In genomic region chr6:136543164-136543563, GRCm38 (mm10) we compare ENCODE assay signal across 8 mouse cellular contexts. TPM values are rescaled to one million over a fixed set of nuclear protein-coding genes. Genes with fewer than 3 reads are reported as not detected.
DNase-seq lines count a peak whose midpoint lies in the region; ATAC-seq and TF ChIP-seq lines count a peak whose summit lies in the region.

No protein-coding gene starts in this region.

- peak; percentile 75 for ATAC-seq in intestine, postnatal 0 days
- peak; percentile 74 for ATAC-seq in liver, embryonic 13.5 days (ENCODE audit: low read depth)
- ATAC-seq in midbrain, postnatal 0 days (ENCODE audit: low FRiP score), result peak; percentile 86

- no peaks in the 10 kb centered on the region for H3K27me3 ChIP-seq in intestine, postnatal 0 days (replicated peaks; ENCODE audit: control insufficient read depth, insufficient read depth, low read length)
- no peaks in the 10 kb centered on the region for H3K27me3 ChIP-seq in liver, embryonic 13.5 days
- no peaks in the 10 kb centered on the region for H3K27me3 ChIP-seq in midbrain, postnatal 0 days (ENCODE audit: insufficient read depth, low read length)

- 13% methylated on average over 6 of the region's 6 CpGs for WGBS in intestine, postnatal 0 days
- 11% methylated on average over 6 of the region's 6 CpGs for WGBS in liver, embryonic 13.5 days (ENCODE audit: insufficient replicate concordance)
- WGBS in midbrain, postnatal 0 days, result 6% methylated on average over 6 of the region's 6 CpGs

- no peaks in the 10 kb centered on the region for H3K9me3 ChIP-seq in intestine, postnatal 0 days (ENCODE audit: control insufficient read depth)
- H3K9me3 ChIP-seq in liver, embryonic 13.5 days (replicated peaks), result no peaks in the 10 kb centered on the region
- no peaks in the 10 kb centered on the region for H3K9me3 ChIP-seq in midbrain, postnatal 0 days (ENCODE audit: low read length)

- H3K4me2 ChIP-seq in intestine, postnatal 0 days (replicated peaks; ENCODE audit: low read depth), result no peak overlapping the region; the same call in 1 of the 2 replicates
- peak overlapping the region; percentile 11 for H3K4me2 ChIP-seq in liver, embryonic 13.5 days
- H3K4me2 ChIP-seq in midbrain, postnatal 0 days (ENCODE audit: low read depth, low read length, poor library complexity, severe bottlenecking), result peak overlapping the region; percentile 26

- no peaks in the 10 kb centered on the region for H3K36me3 ChIP-seq in intestine, postnatal 0 days (ENCODE audit: control insufficient read depth, insufficient read depth)
- H3K36me3 ChIP-seq in liver, embryonic 13.5 days, result peaks cover 12% of the 10 kb centered on the region
- no peaks in the 10 kb centered on the region for H3K36me3 ChIP-seq in midbrain, postnatal 0 days (ENCODE audit: insufficient read depth, low read length)

- H3K4me3 ChIP-seq in intestine, postnatal 0 days (ENCODE audit: low read depth, low read length), result no peak overlapping the region
- no peak overlapping the region for H3K4me3 ChIP-seq in liver, embryonic 13.5 days (replicated peaks)
- no peak overlapping the region for H3K4me3 ChIP-seq in midbrain, postnatal 0 days (ENCODE audit: low read depth, low read length)

- TF ChIP-seq CTCF in intestine, postnatal 0 days (IDR thresholded peaks at IDR 0.05; ENCODE audit: low read depth), result peak; percentile 23; the same call in 1 of the 2 replicates
- 0 out of 2 replicates have a peak, but pooled peaks have one; percentile 19 for TF ChIP-seq CTCF in midbrain, postnatal 0 days (IDR thresholded peaks at IDR 0.05)

- H3K4me1 ChIP-seq in intestine, postnatal 0 days (replicated peaks; ENCODE audit: control insufficient read depth, insufficient read depth, low read length), result 0 out of 2 replicates have a peak, but pooled peaks cover 4% of the 10 kb centered on the region
- H3K4me1 ChIP-seq in liver, embryonic 13.5 days (replicated peaks), result peaks cover 46% of the 10 kb centered on the region
- H3K4me1 ChIP-seq in midbrain, postnatal 0 days (ENCODE audit: insufficient read depth, low read length), result peaks cover 9% of the 10 kb centered on the region; the same call in 1 of the 2 replicates

- H3K27ac ChIP-seq in intestine, postnatal 0 days (ENCODE audit: low read depth, low read length), result no peak overlapping the region
- peak overlapping the region; percentile 60; the same call in 1 of the 2 replicates for H3K27ac ChIP-seq in liver, embryonic 13.5 days
- H3K27ac ChIP-seq in midbrain, postnatal 0 days (ENCODE audit: low read depth, low read length), result peak overlapping the region; percentile 58

- peak; percentile 46 for DNase-seq in urinary bladder, postnatal 14 days (ENCODE audit: low spot score)
- DNase-seq in urinary bladder, postnatal 10 days (ENCODE audit: low spot score), result no peak
- peak; percentile 86 for DNase-seq in embryo, embryonic 10.5 days (ENCODE audit: low spot score)
- DNase-seq in heart, adult 18-20 months, result peak; percentile 85 to 89
- no peak for DNase-seq in liver, embryonic 13.5 days
- DNase-seq in midbrain, postnatal 0 days (ENCODE audit: low spot score), result peak; percentile 87
- DNase-seq in spleen, adult 18-20 months, result no peak

- H3K9ac ChIP-seq in intestine, postnatal 0 days (ENCODE audit: low read depth, low read length), result no peak overlapping the region
- 0 out of 2 replicates have a peak overlapping the region, but pooled peaks have one; percentile 35 for H3K9ac ChIP-seq in liver, embryonic 13.5 days
- no peak overlapping the region for H3K9ac ChIP-seq in midbrain, postnatal 0 days (replicated peaks; ENCODE audit: low read length, poor library complexity, severe bottlenecking)

RNA-seq across cellular contexts. Expression of gene Atf7ip, which starts 37.2 kb away (rescaled TPM):
- total RNA-seq in heart, adult 18-20 months (2021), result 10 to 100 TPM; 59.7 to 88.7 TPM
- polyA plus RNA-seq in intestine, postnatal 0 days (2015; fragmentation: Nextera tagmentation; extraction: Ambion mirVana), result 8.6 and 9.4 TPM in 2 replicates
- 12.5 and 16.6 TPM in 2 replicates for polyA plus RNA-seq in liver, embryonic 13.5 days (2015; fragmentation: Nextera tagmentation; extraction: Ambion mirVana)
- 43.1 and 55.2 TPM in 2 replicates for total RNA-seq in midbrain, postnatal 0 days (2014; rRNA removed)
- 18.9 and 28.7 TPM in 2 replicates for polyA plus RNA-seq in midbrain, postnatal 0 days (2015; fragmentation: Nextera tagmentation; extraction: Ambion mirVana)

Comparison
In these comparisons a context has a peak if more than half of its experiments do, and no peak if none do; other contexts are left out.
1. DNase-seq: peak in urinary bladder, postnatal 14 days (single experiment), embryo, embryonic 10.5 days (single experiment), heart, adult 18-20 months (2 of 2) and midbrain, postnatal 0 days (single experiment); none in urinary bladder, postnatal 10 days (single experiment), liver, embryonic 13.5 days (single experiment) and spleen, adult 18-20 months (0 of 2).
2. Peak in every context shown above with its lines, with median percentiles within 50 percentile points of each other: ATAC-seq.